Mouse (Mus musculus): Measurements from ENCODE around the gene Edf1. TPM values are rescaled to one million over a fixed set of nuclear protein-coding genes. Genes with fewer than 3 reads are reported as not detected.

The Edf1 gene
- 345 and 350 TPM in 2 replicates for polyA plus RNA-seq (2012; rRNA removed)

GRCm38 (mm10) chr2:25557221-25557963 lies at the start of gene Edf1:
Edf1 (plus strand) TSS chr2:25557847.
- peaks cover 23% of the 10 kb centered on the region for H3K4me1 ChIP-seq (ENCODE audit: control insufficient read depth, insufficient read depth, low read length)
- no peak for TF ChIP-seq CTCF (IDR thresholded peaks at IDR 0.05; ENCODE audit: borderline replicate concordance, insufficient read depth, low read depth, low read length)
- peak; percentile 85 for TF ChIP-seq POLR2A (IDR thresholded peaks at IDR 0.05; ENCODE audit: borderline replicate concordance, insufficient read depth, low read length)
- peak within 1 kb of the TSS; percentile 88 for H3K4me3 ChIP-seq (replicated peaks; ENCODE audit: insufficient read depth, low read depth, low read length)
- H3K27ac ChIP-seq (ENCODE audit: insufficient read depth, low read length), result peak within 1 kb of the TSS; percentile 97
- no peaks in the 10 kb centered on the region for H3K27me3 ChIP-seq (ENCODE audit: control insufficient read depth, insufficient read depth, low read length)
- under 1% methylated on average over 61 of the region's 61 CpGs for WGBS
- peak; percentile 95 to 97 for DNase-seq

DNA sequence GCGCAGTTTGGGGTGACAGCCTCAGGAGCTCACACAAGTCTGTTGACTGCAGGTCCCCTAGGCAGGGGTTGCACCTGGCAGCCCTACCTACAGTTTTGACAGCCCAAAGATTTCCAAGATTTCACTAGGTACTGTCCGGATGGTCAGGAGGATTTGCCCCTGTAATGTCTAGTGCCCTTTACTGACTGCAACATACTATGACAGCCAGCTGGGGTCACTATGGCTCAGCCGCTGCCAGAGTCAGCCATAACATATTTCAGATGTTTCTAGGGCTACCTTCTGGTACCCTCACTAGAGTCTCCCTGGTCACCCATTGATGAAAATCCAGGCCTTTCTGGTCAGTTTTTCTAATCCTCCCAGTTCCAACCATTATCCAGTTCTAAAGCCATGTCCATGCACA lies 47.7 kb upstream of the Edf1 start:
- H3K27ac ChIP-seq (ENCODE audit: insufficient read depth, low read length), result no peak overlapping the region
- no peaks in the 10 kb centered on the region for H3K27me3 ChIP-seq (ENCODE audit: control insufficient read depth, insufficient read depth, low read length)
- H3K4me1 ChIP-seq (ENCODE audit: control insufficient read depth, insufficient read depth, low read length), result peaks cover 12% of the 10 kb centered on the region
- no peak overlapping the region for H3K4me3 ChIP-seq (replicated peaks; ENCODE audit: insufficient read depth, low read depth, low read length)
- no peak for TF ChIP-seq POLR2A (IDR thresholded peaks at IDR 0.05; ENCODE audit: borderline replicate concordance, insufficient read depth, low read length)
- peak; percentile 48; the same call in 1 of the 2 replicates for TF ChIP-seq CTCF (IDR thresholded peaks at IDR 0.05; ENCODE audit: borderline replicate concordance, insufficient read depth, low read depth, low read length)
- no peak for DNase-seq
- WGBS, result 66% methylated on average over 3 of the region's 3 CpGs

DNA sequence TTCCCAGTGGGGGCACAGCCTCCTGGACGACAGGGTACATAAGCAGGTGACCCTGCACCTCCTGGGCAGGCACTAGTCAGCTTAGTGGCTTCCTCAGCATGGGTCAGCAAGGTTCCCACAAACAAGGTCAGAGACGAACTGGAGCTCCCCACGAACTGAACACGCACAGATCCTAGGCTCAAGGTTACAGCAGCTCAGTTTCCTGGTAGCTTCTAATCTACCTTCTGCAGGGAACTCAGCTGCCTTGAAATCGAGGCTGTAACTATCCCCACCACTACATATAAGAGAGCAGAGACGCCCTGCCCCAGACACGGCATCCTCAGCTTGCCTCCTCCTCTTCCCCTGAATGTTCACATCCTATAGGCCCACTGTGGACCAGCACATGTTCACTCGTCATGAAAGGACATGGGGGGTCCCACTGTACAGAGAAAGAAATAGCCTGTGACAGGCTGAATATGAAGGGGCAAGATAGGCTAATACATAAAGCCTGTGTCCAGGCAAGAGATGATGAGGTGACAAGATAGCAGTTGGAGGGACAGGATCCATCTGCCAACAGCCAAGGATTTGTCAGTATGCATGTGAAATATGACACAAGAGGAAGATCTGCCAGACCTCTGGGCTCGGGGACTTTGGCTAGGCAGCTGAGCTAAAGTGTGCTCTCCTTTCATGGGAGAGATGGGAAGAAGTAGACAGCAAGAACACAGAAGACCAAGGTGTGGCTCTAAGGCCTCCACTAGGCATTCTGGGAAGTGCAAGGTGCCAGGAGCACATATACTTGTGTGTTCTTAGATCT lies 30.9 kb upstream of the Edf1 start:
- Histone ChIP-seq H3K4me3 (replicated peaks; ENCODE audit: insufficient read depth, low read depth, low read length) (no peak overlapping the region), H3K27me3 (ENCODE audit: control insufficient read depth, insufficient read depth, low read length) (no peaks in the 10 kb centered on the region), H3K27ac (ENCODE audit: insufficient read depth, low read length) (peak overlapping the region; percentile 13; the same call in 1 of the 2 replicates), H3K4me1 (ENCODE audit: control insufficient read depth, insufficient read depth, low read length) (peaks cover 5% of the 10 kb centered on the region; the same call in 1 of the 2 replicates)
- 56% methylated on average over 9 of the region's 9 CpGs for WGBS
- TF ChIP-seq POLR2A (IDR thresholded peaks at IDR 0.05; ENCODE audit: borderline replicate concordance, insufficient read depth, low read length) (no peak), CTCF (IDR thresholded peaks at IDR 0.05; ENCODE audit: borderline replicate concordance, insufficient read depth, low read depth, low read length) (no peak)
- DNase-seq, result no peak

DNA sequence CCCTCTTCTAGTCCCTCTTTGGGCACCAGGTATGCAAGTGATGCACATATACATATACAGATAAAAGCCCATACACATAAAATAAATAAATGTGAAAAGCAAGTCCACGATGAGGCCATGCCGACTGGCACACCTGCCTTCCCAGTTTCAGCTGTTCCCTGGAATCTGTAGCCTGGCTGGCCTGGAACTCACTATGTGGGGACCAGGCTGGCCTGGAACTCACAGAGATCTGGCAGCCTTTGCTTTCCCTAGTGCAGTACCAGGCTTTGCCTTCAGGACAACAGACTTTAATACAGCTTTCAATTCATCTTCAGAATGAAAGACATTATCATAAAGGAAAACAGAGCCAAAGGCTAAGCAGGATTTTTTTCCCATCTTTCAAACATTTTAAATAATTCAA lies 23.9 kb upstream of the Edf1 start:
- peak overlapping the region; percentile 67; the same call in 1 of the 2 replicates for H3K27ac ChIP-seq (ENCODE audit: insufficient read depth, low read length)
- DNase-seq, result no peak
- peaks cover 14% of the 10 kb centered on the region for H3K4me1 ChIP-seq (ENCODE audit: control insufficient read depth, insufficient read depth, low read length)
- 26% methylated on average over 2 of the region's 2 CpGs for WGBS
- H3K4me3 ChIP-seq (replicated peaks; ENCODE audit: insufficient read depth, low read depth, low read length), result no peak overlapping the region
- H3K27me3 ChIP-seq (ENCODE audit: control insufficient read depth, insufficient read depth, low read length), result no peaks in the 10 kb centered on the region
- TF ChIP-seq CTCF (IDR thresholded peaks at IDR 0.05; ENCODE audit: borderline replicate concordance, insufficient read depth, low read depth, low read length), result no peak
- no peak for TF ChIP-seq POLR2A (IDR thresholded peaks at IDR 0.05; ENCODE audit: borderline replicate concordance, insufficient read depth, low read length)

DNA sequence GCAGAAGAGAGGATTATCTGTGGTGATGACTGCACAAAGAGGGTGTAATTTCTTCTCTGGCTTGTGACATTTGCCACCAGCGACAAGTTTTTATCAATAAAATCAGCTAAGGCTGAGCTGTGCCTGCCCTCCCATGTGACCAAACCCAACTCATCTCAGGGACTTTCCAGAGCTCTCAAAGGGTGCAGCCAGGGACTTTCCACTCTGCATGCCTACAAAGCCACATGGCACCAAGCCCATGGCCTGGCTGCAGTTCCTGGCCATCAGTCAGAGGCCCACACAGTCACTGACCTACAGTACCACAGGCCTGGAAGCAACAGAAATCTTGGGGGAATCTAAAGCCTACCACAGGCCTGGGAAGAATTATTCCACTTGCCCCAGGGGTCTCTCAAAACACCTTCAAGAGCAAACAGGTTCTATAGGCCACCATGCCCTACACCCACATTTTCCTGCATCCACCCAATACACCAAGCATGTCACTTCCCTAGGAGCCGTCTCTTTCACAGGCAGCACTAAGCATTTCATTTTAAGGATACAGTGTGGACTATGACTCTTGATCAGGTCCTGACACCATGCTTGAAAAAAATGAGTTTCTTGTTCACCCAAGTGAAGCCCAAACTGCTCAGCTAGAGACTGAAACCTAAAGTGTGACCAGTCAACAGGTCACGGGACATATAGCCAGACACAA lies 23.3 kb upstream of the Edf1 start:
- DNase-seq, result peak; percentile 88 to 91
- H3K4me1 ChIP-seq (ENCODE audit: control insufficient read depth, insufficient read depth, low read length), result peaks cover 14% of the 10 kb centered on the region
- peak overlapping the region; percentile 45; the same call in 1 of the 2 replicates for H3K27ac ChIP-seq (ENCODE audit: insufficient read depth, low read length)
- 52% methylated on average over 3 of the region's 3 CpGs for WGBS
- TF ChIP-seq CTCF (IDR thresholded peaks at IDR 0.05; ENCODE audit: borderline replicate concordance, insufficient read depth, low read depth, low read length) (no peak), POLR2A (IDR thresholded peaks at IDR 0.05; ENCODE audit: borderline replicate concordance, insufficient read depth, low read length) (no peak)
- H3K27me3 ChIP-seq (ENCODE audit: control insufficient read depth, insufficient read depth, low read length), result no peaks in the 10 kb centered on the region
- no peak overlapping the region for H3K4me3 ChIP-seq (replicated peaks; ENCODE audit: insufficient read depth, low read depth, low read length)

- H3K27ac ChIP-seq (ENCODE audit: insufficient read depth, low read length), result peak overlapping the region; percentile 45; the same call in 1 of the 2 replicates
- no peak for TF ChIP-seq CTCF (IDR thresholded peaks at IDR 0.05; ENCODE audit: borderline replicate concordance, insufficient read depth, low read depth, low read length)
- no peak for TF ChIP-seq POLR2A (IDR thresholded peaks at IDR 0.05; ENCODE audit: borderline replicate concordance, insufficient read depth, low read length)
- WGBS, result 98% methylated on average over 2 of the region's 2 CpGs
- no peaks in the 10 kb centered on the region for H3K27me3 ChIP-seq (ENCODE audit: control insufficient read depth, insufficient read depth, low read length)
- H3K4me3 ChIP-seq (replicated peaks; ENCODE audit: insufficient read depth, low read depth, low read length), result no peak overlapping the region
- peaks cover 14% of the 10 kb centered on the region for H3K4me1 ChIP-seq (ENCODE audit: control insufficient read depth, insufficient read depth, low read length)
- no peak for DNase-seq
Observed at GRCm38 (mm10) chr2:25534866-25535182, 22.8 kb upstream of the Edf1 start.

GRCm38 (mm10) chr2:25536531-25536930 lies 21.1 kb upstream of the Edf1 start:
- 87% methylated on average over 8 of the region's 8 CpGs for WGBS
- no peak for DNase-seq
- Histone ChIP-seq H3K27ac (ENCODE audit: insufficient read depth, low read length) (no peak overlapping the region), H3K4me3 (replicated peaks; ENCODE audit: insufficient read depth, low read depth, low read length) (no peak overlapping the region), H3K4me1 (ENCODE audit: control insufficient read depth, insufficient read depth, low read length) (peaks cover 15% of the 10 kb centered on the region), H3K27me3 (ENCODE audit: control insufficient read depth, insufficient read depth, low read length) (no peaks in the 10 kb centered on the region)
- no peak for TF ChIP-seq CTCF (IDR thresholded peaks at IDR 0.05; ENCODE audit: borderline replicate concordance, insufficient read depth, low read depth, low read length)
- TF ChIP-seq POLR2A (IDR thresholded peaks at IDR 0.05; ENCODE audit: borderline replicate concordance, insufficient read depth, low read length), result no peak
